Mouse (Mus musculus): ENCODE measurements around the gene Rnf207. TPM values are rescaled to one million over a fixed set of nuclear protein-coding genes. Genes with fewer than 3 reads are reported as not detected.

Rnf207 gene
- polyA plus RNA-seq, 1 experiment: not detected

DNA sequence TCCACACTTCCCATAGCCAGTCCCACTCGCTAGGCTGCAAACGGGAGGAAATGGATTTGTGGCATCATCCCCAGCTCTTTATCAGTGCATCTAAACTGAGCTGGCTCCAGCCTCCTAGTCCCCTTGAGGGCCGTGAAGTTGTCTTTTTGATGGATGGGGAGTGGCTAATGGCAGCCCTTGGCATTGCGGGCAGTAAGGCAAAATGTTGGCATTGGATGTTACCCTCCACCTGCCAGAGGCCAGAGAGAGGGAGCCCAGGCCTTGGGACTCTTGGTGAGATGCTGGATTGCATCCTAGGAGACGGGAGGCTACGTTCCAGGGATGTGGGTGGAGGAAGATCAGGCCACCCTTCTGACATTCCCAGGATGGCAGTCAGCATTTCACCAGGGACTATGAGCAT, 12.8 kb downstream of the Rnf207 start:
- Histone ChIP-seq H3K27ac (ENCODE audit: control insufficient read depth, insufficient read depth, low read depth, low read length, poor library complexity) (no peak overlapping the region), H3K4me1 (ENCODE audit: control insufficient read depth, insufficient read depth, low read length) (no peaks in the 10 kb centered on the region; the same call in 1 of the 2 replicates), H3K4me3 (replicated peaks; ENCODE audit: control insufficient read depth, low read depth, low read length) (no peak overlapping the region)
- WGBS: 82% methylated on average over 6 of the region's 6 CpGs
- TF ChIP-seq POLR2A (IDR thresholded peaks at IDR 0.05; ENCODE audit: borderline replicate concordance, control insufficient read depth, low read depth, low read length) (no peak), CTCF (IDR thresholded peaks at IDR 0.05; ENCODE audit: control insufficient read depth, insufficient read depth, low read length) (no peak)

DNA sequence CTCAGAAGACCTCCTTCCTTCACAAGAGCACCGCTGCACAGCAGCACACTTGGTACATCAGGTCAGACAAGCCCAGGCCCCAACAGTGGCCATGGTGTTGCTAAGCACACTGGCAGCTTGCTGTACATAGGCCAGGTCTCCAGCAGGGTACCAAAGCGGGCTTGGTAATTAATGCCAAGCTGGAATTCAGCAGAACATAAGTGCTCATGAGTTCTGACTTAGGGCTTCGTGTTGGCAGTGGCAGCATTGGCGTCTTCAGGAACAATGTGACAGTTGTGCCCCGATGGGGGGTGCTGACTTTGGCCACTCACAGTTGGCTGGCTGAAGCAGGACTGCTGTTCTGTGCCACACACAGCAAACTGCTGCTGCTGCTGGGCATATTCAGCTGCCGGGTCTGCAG, 14.1 kb downstream of the Rnf207 start:
- TF ChIP-seq CTCF (IDR thresholded peaks at IDR 0.05; ENCODE audit: control insufficient read depth, insufficient read depth, low read length) (no peak), POLR2A (IDR thresholded peaks at IDR 0.05; ENCODE audit: borderline replicate concordance, control insufficient read depth, low read depth, low read length) (no peak)
- H3K4me1 ChIP-seq (ENCODE audit: control insufficient read depth, insufficient read depth, low read length): no peaks in the 10 kb centered on the region; the same call in 1 of the 2 replicates
- H3K4me3 ChIP-seq (replicated peaks; ENCODE audit: control insufficient read depth, low read depth, low read length): no peak overlapping the region
- H3K27ac ChIP-seq (ENCODE audit: control insufficient read depth, insufficient read depth, low read depth, low read length, poor library complexity): no peak overlapping the region
- WGBS: 91% methylated on average over 6 of the region's 6 CpGs

DNA sequence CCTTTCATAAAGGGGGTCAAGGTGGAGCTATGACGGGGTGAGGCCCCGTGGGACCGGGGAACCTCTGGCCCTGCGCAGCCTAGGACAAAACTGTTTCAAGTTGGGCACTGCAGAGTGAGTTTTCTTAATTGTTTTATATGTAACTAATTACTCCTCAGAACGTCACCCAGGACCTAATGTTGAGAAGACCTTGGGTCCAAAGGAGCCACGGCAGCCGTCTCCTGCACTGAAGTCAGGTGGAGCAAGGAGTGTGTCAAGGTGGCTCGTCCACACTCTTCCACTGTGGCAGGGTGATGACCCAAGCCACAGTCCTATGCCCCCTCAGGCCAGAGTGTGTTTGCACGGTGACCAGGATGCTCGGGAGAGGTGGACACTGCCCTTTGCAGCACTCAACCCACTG, 15.6 kb downstream of the Rnf207 start:
- H3K27ac ChIP-seq (ENCODE audit: control insufficient read depth, insufficient read depth, low read depth, low read length, poor library complexity): no peak overlapping the region
- H3K4me3 ChIP-seq (replicated peaks; ENCODE audit: control insufficient read depth, low read depth, low read length): no peak overlapping the region
- no peak for TF ChIP-seq POLR2A (IDR thresholded peaks at IDR 0.05; ENCODE audit: borderline replicate concordance, control insufficient read depth, low read depth, low read length)
- no peak for TF ChIP-seq CTCF (IDR thresholded peaks at IDR 0.05; ENCODE audit: control insufficient read depth, insufficient read depth, low read length)
- 94% methylated on average over 10 of the region's 10 CpGs for WGBS
- no peaks in the 10 kb centered on the region; the same call in 1 of the 2 replicates for H3K4me1 ChIP-seq (ENCODE audit: control insufficient read depth, insufficient read depth, low read length)

DNA sequence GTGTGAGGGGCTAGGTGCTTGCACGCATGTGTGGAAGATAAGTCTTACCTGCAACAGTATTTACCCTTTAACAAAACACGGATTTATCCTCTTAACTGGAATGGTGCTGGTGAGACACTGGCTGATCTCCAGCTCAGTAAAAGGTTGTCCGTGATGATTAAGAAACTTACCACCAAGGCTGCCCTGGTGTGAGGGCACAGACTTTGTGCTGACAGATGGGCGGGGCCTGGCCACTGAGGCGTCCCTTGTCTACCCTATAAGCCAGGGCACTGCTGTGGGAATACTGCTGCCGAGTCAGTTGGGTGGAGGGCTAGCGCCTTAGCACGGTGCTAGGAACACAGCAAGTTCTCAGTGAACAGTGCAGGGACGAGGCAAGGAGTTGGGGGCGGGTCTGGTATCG, 16.8 kb downstream of the Rnf207 start:
- H3K4me1 ChIP-seq (ENCODE audit: control insufficient read depth, insufficient read depth, low read length): no peaks in the 10 kb centered on the region; the same call in 1 of the 2 replicates
- 86% methylated on average over 11 of the region's 11 CpGs for WGBS
- TF ChIP-seq CTCF (IDR thresholded peaks at IDR 0.05; ENCODE audit: control insufficient read depth, insufficient read depth, low read length) (no peak), POLR2A (IDR thresholded peaks at IDR 0.05; ENCODE audit: borderline replicate concordance, control insufficient read depth, low read depth, low read length) (no peak)
- no peak overlapping the region for H3K27ac ChIP-seq (ENCODE audit: control insufficient read depth, insufficient read depth, low read depth, low read length, poor library complexity)
- no peak overlapping the region for H3K4me3 ChIP-seq (replicated peaks; ENCODE audit: control insufficient read depth, low read depth, low read length)

DNA sequence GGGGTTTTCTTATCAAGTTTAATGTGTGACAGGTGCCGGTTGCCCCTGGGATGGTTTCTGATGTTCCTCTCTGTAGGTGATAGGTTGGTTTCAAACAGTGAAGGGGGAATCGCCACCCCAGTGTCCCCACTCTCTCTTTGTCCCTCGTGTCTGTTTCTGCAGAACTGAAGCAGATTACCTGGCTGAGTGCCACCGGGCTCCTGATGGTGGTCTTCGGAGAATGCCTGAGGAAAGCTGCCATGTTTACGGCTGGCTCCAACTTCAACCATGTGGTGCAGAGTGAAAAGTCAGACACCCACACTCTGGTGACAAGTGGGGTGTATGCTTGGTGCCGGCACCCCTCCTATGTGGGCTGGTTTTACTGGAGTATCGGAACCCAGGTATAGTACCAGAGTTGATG, 18.4 kb downstream of the Rnf207 start:
- WGBS: 90% methylated on average over 8 of the region's 8 CpGs
- no peak overlapping the region for H3K27ac ChIP-seq (ENCODE audit: control insufficient read depth, insufficient read depth, low read depth, low read length, poor library complexity)
- H3K4me1 ChIP-seq (ENCODE audit: control insufficient read depth, insufficient read depth, low read length): peaks cover 1% of the 10 kb centered on the region; the same call in 1 of the 2 replicates
- TF ChIP-seq CTCF (IDR thresholded peaks at IDR 0.05; ENCODE audit: control insufficient read depth, insufficient read depth, low read length) (no peak), POLR2A (IDR thresholded peaks at IDR 0.05; ENCODE audit: borderline replicate concordance, control insufficient read depth, low read depth, low read length) (no peak)
- H3K4me3 ChIP-seq (replicated peaks; ENCODE audit: control insufficient read depth, low read depth, low read length): no peak overlapping the region

DNA sequence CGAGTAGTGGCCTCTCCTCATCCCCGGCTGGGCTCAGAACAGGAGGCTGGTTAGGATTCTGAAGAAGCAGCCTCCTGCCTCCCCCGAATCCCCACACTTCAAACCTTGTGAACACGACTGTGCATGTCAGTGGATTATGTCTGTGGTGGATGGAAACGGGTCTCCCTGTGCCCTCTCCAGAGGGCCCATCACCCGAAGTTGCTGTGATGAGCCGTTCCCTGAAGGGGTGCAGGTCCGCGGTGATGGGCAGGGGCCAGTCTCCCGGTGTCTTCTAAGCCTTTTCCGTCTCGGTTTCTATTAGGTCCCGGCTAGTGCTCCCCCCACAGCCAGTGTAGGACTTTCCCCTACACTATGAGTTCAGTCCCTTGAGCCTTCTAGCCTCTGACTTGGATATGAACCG, 20.0 kb downstream of the Rnf207 start:
- Histone ChIP-seq H3K4me3 (replicated peaks; ENCODE audit: control insufficient read depth, low read depth, low read length) (no peak overlapping the region), H3K27ac (ENCODE audit: control insufficient read depth, insufficient read depth, low read depth, low read length, poor library complexity) (no peak overlapping the region), H3K4me1 (ENCODE audit: control insufficient read depth, insufficient read depth, low read length) (peaks cover 1% of the 10 kb centered on the region; the same call in 1 of the 2 replicates)
- WGBS: 88% methylated on average over 14 of the region's 14 CpGs
- TF ChIP-seq CTCF (IDR thresholded peaks at IDR 0.05; ENCODE audit: control insufficient read depth, insufficient read depth, low read length) (no peak), POLR2A (IDR thresholded peaks at IDR 0.05; ENCODE audit: borderline replicate concordance, control insufficient read depth, low read depth, low read length) (no peak)

DNA sequence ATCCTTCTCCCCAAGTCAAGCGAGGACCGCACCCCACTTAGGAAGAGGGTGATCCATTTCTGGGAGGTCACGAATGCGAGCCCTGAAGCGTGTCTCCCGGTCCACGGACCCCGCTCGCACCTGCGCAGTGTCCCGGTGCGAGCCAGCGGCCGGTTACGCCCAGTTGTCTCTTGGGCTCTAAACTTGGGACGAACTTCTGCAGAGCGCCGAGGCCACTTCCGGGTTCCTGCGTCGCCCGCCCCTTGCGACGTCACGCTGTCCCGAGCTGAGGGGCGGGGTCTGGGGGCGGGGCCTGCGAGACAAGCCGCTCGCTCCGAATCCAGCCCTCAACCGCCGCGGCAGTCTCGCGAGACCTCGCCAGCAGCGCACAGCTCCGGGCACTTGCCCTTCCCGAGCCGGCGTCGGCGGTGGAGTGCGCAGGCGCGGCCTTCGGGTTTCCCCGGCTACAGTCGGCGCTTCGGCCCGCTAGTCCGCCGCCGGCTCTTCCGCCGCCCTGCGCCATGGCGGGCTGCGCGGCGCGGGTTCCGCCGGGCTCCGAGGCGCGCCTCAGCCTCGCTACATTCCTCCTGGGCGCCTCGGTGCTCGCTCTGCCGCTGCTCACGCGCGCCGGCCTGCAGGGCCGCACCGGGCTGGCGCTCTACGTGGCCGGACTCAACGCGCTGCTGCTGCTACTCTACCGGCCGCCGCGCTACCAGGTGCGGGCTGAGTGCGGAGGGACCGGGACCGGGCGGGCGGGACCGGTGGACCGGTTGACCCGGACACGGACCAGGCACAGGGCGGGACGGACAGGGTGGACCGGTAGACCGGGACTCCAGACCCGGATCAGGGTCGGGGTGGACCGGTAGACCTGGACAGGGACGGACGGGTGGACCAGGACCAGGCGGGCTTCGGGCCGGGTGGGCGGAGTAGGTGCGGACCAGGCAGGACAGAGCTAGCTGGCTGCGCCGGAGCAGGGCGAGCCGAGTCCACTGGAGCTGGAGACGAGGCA, 21.6 kb downstream of the Rnf207 start, which contains the start of gene Icmt:
Icmt (plus strand) TSS at position 354 of the 988 bp plus-strand sequence.
- TF ChIP-seq CTCF (IDR thresholded peaks at IDR 0.05; ENCODE audit: control insufficient read depth, insufficient read depth, low read length): 0 out of 2 replicates have a peak, but pooled peaks have one; percentile 4
- peak; percentile 94; the same call in 1 of the 2 replicates for TF ChIP-seq POLR2A (IDR thresholded peaks at IDR 0.05; ENCODE audit: borderline replicate concordance, control insufficient read depth, low read depth, low read length)
- Histone ChIP-seq H3K27ac (ENCODE audit: control insufficient read depth, insufficient read depth, low read depth, low read length, poor library complexity) (peak within 1 kb of the TSS; percentile 94), H3K4me1 (ENCODE audit: control insufficient read depth, insufficient read depth, low read length) (peaks cover 1% of the 10 kb centered on the region; the same call in 1 of the 2 replicates), H3K4me3 (replicated peaks; ENCODE audit: control insufficient read depth, low read depth, low read length) (peak within 1 kb of the TSS; percentile 95)
- under 1% methylated on average over 118 of the region's 119 CpGs for whole genome bisulfite sequencing

DNA sequence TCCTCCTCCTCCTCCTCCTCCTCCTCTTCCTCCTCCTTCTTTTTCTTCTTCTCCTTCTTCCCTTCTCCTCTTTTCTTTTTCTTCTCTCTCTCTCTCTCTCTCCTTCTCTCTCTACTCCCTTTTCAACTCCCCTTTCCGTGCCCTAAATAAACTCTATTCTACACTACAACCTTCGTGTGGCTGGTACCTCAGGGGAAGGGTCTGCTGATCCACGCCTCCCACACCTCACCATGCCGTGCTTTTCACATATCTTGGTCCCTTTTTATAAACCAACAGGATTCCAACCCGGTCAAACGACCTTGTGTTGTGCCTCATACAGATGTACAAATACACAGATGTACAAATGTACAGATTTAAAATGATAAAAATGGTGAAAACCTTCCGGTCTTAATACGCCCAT, 22.4 kb downstream of the Rnf207 start:
- WGBS: 5% methylated on average over 8 of the region's 8 CpGs
- peak overlapping the region; percentile 94; the same call in 1 of the 2 replicates for H3K27ac ChIP-seq (ENCODE audit: control insufficient read depth, insufficient read depth, low read depth, low read length, poor library complexity)
- H3K4me3 ChIP-seq (replicated peaks; ENCODE audit: control insufficient read depth, low read depth, low read length): peak overlapping the region; percentile 95
- H3K4me1 ChIP-seq (ENCODE audit: control insufficient read depth, insufficient read depth, low read length): peaks cover 1% of the 10 kb centered on the region; the same call in 1 of the 2 replicates
- TF ChIP-seq POLR2A (IDR thresholded peaks at IDR 0.05; ENCODE audit: borderline replicate concordance, control insufficient read depth, low read depth, low read length): no peak

All from bone marrow, adult 2 months (tissue).